Mouse (Mus musculus): ENCODE results near the gene Il1f10.

The Il1f10 gene

DNA sequence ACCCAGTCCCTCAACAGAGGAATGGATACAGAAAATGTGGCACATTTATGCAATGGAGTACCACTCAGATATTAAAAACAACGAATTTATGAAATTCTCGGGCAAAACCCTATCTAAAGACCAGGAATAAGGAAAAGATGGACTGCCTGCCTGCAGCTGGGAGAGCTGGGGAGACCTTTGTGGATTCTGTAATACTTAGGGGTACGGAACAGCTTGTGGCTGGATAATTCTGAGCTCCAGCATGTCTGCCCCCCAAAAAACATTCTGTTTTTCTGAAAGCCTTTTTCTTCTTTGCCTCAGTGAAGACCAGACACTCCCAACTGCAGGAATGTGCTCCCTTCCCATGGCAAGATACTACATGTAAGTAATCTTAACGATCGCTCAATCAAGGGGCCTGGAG lies at the start of gene Il1f10:
Gene Il1f10 (plus strand): TSS at position 301 of the 400 bp plus-strand sequence.
- DNase-seq (ENCODE audit: low spot score) = no peak

DNA sequence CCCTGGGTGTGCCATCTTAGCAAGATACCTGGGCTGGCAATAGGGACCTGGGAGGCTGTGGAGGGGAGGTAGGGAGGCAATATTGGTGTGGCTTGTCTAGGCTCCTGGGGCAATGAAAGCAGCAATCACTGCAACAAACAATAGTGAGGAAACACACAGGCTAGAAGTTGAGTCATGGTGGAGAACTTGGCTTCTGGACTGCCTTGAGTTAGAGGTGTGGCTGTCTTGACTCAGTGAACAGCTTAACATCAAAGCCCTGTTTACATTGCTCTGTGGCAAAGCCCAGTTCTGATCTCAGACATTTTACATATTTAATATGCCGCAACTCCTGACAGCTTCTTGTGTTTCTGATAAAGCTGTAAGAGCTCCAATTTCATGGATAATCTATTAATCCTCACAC lies 23.5 kb upstream of the Il1f10 start:
- DNase-seq (ENCODE audit: low spot score) = no peak

DNA sequence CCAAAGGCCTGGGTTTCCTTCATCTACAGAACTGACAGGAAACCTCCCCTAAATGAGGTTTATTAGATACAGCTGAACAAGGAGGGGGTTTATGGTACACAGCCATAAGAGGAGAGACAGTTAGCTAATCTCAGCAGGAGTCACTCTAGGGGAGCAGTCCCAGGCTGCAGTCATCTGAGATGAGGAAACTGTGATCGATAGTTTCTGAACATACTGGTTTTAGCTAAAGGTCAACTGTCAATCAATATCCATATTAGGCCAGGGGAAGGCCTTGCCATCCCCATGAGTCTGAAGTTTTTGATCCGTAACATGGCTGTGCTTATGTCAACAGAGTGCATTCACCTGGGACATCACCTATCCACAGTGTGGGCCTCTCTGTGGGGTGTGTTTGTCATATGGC lies 17.4 kb upstream of the Il1f10 start:
- no peak for DNase-seq (ENCODE audit: low spot score)

DNA sequence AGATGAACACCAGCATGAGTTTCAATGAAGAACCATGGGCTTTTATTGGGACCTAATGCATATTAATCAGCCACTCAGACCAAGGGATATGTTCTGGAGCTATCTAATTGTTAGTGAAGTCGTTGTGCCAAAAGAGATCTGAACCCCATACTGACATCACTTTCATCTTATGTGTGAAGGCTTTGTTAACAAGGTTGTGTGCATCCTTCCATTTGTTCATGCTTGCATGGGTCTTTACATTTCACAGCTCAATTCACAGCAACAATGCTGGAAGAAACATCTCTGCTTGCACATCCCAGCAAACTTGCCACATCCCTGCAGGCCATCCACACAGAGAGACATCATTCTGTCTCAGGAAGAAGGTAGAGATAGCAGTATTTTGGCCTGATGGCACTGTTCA lies 15.8 kb upstream of the Il1f10 start:
- peak; percentile 70 for DNase-seq (ENCODE audit: low spot score)

DNA sequence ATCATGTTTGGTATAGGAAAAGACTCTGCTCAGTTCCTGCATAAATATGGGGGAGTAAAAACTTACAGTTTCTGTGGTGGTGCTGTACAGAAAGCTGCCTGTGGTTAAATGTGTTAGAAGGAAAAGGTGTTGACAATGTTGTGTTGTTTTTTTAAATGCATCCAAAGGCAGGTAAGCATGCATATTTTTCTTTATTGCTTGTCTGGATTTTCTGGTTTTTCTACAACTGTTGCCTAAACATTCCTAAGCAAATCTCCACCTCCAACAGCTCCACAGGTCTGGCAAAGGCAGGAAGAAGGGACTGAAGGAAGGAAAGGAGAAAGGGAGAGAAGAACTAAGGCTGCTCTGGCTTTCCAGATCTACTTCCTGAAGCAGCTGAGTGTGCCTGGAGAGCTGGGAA lies 14.3 kb upstream of the Il1f10 start, which contains the start of gene Il1f5:
Gene Il1f5 (plus strand): TSS at position 301 of the 400 bp plus-strand sequence.
- no peak for DNase-seq (ENCODE audit: low spot score)

DNA sequence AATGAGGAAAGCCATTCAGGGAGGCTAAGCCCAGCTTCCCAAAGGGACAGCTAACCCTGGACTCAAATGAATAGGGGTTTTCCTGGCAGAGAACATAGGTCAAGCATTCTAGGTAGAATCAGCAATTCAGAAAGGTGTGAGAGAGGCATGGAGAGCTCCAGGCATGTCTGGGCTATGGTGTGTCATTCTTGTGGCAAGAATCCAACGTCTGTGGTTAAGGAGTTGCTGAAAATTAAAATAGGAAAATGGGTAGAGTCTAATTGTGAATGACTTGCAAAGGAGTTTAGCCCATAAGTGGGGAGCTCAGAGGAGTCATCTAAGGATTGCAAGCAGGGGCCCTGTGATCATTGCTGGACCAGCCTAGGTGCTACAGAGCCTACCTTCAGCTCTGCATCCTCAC lies 3.6 kb downstream of the Il1f10 start:
- DNase-seq (ENCODE audit: low spot score) = no peak

DNA sequence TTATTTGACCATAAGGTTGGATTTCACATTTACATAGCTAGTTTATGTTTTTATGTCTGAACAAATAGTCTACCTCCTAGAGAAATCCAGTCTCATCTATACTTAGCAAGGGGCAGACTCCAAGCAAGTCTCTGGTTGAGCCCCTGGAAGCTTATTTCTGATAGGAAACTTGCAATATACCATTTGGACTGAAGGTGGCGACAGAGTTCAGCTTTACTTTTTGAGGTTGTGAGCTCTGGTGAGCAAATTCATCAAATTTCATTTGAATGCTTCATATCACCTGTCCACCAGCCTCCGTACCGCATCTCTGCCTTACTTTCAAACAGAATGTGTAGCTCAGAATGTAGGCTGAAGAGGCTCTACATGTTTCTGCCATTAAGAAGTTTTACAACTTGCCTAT lies 5.8 kb downstream of the Il1f10 start:
- peak; percentile 89 for DNase-seq (ENCODE audit: low spot score)

DNA sequence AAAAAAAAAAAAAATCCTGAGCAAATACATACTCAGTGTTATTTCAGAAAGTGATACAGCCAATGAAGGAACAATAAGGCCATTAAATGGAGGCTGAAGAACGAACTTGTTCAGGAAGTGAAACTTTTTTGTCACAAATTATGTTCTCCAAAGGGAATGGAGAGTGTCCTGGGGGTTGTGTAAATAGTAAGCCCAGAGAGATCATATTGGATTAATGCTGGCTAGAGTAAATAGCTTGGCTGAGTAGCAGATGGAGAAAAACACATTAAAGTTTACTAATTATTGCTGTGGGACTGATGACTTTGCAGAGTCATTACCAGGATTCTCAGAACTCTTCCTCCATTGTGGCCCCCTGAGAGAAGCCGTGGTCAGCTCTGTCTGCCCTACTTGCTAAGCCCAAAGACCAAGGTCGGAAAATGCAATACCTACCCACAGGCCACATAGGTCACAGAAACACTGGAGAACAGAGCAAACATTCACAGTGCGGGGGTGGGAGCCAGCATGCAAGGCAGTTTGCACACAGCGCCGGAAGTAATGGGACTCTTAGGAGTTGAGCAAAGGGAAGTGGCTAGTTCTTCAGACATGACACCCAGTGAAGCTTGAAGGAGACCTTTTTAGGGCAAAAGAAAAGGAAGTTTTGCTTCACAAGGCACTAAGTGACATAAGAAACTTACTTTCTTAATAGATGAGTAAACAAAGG lies 20.5 kb downstream of the Il1f10 start:
- no peak for DNase-seq (ENCODE audit: low spot score)

DNA sequence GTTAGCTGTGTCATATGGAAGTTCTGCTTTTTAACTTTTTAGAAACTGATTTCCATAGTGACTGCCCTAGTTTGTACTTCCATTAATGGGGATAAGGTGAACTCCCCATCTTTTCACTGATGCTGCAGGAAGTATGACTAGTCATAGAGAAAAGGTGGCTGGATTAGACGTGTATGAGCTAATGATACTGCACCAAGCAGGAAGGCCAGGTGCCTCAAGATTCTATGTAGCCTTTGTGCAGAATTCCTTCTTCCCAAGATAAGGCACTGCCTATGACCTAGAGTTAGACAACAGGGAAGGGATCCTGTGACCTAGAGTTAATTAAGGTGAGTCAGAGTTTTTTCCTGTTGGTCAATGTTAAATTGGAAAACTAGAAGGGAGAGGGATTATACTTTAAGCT lies 25.9 kb downstream of the Il1f10 start:
- DNase-seq (ENCODE audit: low spot score) = no peak

DNA sequence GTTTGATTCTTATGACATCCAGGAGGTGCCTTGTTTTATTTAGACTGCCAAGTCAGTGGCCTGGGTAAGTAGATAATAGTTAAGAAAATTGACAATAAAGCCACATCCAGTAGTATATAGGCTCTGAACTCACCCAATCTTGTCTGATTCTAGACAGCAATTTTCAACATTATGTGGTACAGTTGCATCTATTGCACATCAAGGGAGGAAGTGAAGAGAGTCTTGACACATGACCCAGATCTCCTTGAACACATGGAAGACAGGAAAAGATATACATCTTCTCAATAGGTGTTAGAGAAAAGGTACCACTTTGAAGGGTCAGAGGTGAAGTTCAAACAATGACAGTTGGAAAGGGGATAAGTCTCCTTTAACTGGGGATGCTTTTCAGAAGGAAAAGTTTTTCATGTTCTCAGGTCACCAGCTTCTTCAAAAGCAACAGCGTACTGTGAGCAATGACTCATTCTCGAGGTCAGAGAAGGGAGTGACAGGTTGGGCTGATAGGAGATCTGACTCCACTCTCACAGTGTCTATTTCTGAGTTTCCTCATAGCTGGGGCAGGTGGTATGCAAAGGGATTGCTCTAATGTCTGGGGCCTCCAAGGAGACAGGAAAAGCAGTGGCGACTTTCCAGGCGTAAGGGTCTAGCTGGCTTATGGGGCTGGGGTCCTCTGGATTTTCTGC lies 27.1 kb downstream of the Il1f10 start:
- no peak for DNase-seq (ENCODE audit: low spot score)

DNA sequence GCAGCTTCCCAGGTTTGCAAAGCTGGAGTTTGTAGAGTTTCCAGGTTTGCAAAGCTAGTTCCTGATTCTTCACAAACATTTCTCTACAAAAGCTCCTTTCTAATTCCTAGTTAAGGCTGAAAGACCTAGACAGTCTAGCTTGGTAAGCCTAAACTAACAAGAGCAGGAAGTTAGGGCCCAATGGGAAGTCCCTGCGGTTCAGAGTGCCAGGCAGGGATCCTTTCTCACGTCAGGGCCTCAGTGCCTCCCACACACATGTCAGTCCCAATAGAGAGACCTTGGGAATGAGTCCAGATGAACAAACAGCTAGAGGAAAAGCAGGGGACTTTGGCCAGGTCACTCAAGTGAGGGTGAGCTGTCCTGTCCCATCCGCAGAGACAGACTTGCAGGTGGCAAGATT lies 44.3 kb downstream of the Il1f10 start:
- no peak for DNase-seq (ENCODE audit: low spot score)

DNA sequence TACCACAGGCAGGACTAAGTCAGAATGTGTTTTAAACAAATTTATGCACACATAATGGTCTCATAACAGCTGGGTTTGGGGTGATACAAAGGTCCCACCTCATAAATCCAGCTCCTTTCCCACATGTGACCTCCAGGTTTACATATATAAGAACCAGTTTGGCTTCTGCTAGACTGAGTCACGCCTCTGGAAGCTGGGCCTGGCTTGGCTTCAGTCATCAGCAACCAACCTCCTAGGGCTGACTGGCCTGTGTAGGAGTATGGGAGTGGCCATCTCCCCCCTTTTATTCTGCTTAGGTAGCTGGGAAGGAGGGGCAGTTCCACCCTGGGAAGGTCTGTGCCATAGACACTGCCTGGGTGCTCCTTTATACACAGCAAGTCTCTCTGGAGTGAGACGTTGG lies 45.5 kb downstream of the Il1f10 start, which contains the start of gene Il1rn:
Gene Il1rn (plus strand): TSS at position 309 of the 400 bp plus-strand sequence.
- no peak for DNase-seq (ENCODE audit: low spot score)

DNA sequence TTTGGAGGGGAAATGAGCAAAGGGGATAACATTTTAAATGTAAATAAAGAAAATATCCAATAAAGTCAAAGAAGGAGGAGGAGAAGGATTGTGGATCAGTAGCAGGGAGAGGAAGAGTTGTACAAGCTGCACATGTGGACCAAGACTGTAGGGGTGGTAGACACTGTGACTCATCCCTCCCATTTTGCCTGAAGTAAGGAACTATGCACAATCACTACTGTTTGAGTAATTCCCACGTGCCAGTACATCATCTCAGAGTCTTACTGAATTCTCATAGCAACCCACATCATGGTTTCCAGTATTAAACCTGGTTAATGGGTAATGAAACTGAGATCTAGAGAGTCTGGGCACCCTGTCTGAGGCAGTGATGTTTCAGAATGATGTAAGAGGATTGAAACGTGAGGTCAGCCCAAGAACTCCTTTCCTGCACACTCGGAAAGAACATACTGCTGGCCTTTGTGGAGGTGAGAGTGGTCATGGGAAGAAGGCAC lies 50.4 kb downstream of the Il1f10 start:
- no peak for DNase-seq (ENCODE audit: low spot score)
